Mouse (Mus musculus) embryo, embryonic 11 days (tissue): ENCODE measurements around the gene Tlcd2.

Source experiments
- DNase-seq: peaks from one replicate; pipeline ENCODE4 v3.0.0-alpha.2; 2015

The Tlcd2 gene

DNA sequence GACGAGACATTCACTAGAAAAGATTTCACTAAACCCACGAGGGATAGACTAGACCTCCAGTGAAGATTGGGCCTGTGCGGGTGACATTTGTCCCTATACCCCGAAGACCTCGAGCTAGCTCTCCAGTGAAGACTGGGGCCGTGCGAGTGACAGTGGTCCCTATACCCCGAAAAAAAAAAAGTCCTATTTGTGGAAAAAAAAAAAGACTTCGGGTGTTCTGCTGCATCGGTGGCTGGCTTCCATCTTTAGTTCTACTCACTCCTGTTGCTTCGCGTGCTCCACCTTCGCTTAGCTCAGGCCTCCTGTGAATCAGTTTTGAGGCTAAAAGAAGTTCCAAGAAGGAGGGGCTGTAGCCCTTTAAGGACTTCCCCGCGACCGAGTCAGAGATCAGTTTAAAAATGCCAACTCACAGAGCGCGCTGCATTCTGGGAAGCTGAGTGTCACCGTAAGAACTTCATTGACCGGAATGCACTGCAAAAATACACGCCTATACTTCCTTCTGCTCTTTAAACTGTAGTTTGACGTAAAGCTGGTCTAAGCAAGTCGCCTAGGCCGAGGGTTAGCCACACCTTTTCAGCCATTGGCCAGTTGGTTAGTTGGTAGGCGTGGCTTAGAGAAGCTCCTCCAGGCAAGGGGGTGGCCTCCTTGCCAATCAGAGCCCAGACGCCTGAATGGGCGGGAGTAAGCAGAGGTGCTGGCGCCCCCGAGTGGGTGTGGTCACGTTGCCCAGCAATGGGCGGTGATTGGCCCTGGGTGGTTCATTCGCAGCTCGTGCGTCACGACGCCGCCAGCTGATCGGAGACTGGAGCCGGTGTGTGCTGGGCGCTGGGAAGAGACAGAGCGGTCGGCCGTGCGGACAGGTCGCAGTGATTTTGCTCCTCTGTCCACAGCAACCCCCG lies at the start of gene Tlcd2:
TSS of gene Tlcd2 (plus strand) at position 872 of the 899 bp plus-strand sequence.
- peak; percentile 100 for DNase-seq

DNA sequence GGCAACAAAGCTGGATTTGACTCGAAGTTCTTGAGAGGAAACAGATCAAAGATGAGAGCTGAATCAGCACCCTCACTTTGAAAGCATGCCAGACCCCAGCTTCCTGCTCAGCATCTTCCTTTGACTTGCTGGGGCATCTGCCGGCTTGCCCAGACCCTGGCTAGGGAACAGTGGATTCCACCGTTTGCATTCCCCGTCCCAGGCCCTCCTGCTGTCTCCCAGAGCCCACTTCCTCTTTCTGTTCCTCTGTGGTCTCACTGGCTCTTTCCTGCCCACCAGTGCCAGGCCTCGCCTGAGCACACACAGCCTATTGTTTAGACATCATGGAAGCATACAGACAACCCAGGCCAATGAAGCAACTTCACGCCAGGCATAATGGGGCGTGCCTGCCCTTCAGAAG lies 46.4 kb upstream of the Tlcd2 start:
- DNase-seq, result no peak

DNA sequence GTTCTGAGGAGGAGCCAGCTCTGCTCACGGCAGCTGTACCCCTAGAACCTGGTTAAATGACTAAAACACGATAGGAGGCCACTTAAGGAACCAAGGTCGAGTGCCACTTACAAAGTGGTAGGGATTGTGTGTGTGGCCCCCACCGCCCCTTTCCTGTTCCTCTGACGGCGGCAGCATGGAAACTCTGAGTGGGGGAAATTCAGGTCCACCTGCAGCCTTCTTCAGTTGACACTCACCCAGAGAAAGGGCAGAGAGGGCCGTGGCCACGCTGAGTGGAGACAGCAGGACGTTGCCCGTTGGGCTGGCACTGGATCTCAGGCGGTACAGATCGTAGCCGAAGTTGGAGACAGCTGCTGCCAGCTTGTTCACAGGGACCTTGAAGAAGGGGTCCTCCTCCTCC lies 45.5 kb upstream of the Tlcd2 start:
- no peak for DNase-seq

DNA sequence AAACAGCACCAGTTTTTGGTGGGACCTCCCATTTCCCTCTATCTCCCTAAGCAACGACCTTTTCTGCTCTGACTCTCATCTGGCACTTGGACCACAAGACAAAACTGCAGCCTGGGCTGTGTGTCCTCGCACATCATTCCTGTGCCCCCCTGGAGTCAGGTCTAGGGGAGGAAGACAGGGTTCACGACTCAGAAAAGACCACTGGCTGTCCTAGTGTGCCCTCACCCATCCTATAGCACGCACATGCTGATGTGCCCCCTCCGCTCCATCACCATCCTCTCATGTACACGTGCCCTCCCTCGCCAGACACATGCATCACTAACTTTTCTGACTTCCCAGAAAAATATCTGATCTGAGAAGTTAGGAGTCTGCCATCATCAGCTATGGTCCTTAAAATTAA lies 41.5 kb upstream of the Tlcd2 start:
- DNase-seq, result no peak

DNA sequence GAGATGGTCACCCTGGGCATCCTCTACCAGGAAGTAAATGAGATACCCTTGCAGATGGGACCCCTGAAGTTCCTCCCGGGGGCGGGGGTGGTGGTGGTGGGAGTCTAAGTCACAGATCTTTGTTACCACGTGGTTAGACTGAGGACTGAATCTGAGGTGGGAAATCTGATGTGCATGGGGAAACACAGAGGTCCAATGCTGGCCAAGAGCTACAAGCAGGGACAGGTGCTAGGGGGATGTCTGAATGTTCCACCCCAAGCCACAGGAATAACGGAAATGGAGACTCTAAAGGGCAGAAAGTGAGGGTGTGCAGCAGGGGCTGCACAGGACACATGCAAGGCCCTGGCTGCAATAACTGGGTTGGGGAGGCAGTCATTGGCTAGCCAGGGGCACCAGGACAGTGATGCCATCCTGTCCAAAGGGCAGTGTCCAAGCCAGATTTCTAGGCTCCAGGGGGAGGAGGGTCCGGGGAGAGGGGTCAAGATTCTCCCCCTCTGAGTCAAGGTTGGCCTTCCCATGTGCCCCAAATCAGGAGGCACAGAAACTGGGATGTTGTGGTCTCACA lies 40.6 kb upstream of the Tlcd2 start:
- no peak for DNase-seq

DNA sequence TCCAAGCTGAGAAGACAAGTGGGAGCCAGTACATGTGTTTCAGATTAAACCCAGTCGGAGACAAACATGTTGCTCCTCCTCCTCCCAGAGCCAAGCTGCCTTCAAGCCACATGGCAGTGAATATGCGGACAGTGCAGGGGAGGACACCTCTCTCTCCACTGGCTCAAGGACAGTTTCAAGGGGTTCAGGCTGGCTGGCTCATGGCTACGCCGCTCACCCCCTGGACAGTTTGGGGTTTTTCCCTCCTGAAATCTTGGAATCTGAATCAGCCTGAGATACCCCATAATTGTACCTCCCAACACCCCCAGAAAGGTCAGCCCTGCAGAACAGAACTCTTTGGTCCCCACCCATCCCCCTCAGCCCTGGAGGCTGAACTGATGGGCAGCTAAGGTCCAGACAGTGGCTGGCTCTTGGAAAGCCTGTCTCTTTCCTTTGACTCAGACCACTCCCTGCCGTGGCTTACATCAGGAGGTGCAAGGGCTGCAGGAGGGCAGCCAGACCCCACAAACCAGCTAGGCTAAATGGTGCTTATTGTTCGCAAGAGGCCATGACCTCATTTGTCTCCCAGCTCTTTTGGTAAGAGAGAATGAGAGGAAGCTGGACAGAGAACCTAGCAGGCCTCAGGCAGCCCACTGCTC lies 40.0 kb upstream of the Tlcd2 start:
- DNase-seq, result peak; percentile 64

DNA sequence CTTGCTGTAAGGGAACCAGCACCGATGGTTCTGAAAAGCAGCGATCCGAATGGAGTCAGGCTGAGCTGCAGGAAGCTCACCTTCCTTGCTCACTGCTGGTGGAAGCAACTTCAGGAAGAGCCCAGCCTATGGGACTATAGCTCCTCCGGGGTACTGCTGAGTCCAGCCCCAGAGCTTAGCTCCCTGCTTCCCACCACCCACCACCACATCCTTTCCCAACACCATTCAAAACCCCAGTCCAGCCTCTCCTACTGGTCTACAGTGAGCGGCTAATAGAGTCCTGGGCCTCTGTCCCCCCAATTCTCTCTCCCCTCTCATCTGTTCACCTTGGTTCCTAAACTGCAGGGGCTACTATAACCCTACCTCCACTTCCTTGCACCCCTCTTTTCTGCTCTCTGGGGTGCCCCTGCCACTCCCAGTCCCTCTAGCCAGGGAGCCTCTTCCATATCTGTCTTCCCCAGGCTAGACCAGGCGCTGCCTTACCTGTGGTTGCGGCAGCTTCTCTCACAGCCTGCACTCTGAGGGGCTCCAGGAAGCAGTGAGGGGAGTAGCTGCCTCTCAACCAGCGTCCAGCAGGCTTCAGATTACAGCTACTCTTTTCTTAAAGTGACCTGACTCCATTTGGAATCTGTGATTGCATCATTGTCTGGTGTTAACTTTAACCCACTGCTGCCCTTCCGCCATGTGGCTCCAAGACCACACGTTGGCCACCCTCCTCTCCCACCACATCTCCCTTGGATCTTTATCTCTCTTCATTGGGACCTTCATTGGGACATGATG lies 39.3 kb upstream of the Tlcd2 start, which contains the start of gene Serpinf1:
TSS of gene Serpinf1 (minus strand) at position 689 of the 780 bp plus-strand sequence.
- DNase-seq, result peak; percentile 67

DNA sequence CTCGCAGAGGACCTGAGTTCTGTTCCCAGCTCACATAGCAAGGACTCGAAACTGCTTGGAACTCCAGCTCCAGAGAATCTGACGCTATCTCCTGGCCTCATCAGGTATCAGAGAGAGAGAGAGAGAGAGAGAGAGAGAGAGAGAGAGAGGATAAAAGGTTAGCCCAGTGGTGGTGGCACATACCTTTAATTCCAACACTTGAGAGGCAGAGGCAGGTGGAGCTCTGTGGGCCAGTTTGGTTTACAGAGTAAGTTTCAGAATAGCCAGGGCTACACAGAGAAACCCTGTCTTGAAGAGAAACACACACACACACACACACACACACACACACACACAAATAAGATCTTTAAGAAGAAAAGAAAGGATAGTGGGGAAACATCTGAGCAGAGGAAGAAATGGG lies 38.4 kb upstream of the Tlcd2 start:
- no peak for DNase-seq

DNA sequence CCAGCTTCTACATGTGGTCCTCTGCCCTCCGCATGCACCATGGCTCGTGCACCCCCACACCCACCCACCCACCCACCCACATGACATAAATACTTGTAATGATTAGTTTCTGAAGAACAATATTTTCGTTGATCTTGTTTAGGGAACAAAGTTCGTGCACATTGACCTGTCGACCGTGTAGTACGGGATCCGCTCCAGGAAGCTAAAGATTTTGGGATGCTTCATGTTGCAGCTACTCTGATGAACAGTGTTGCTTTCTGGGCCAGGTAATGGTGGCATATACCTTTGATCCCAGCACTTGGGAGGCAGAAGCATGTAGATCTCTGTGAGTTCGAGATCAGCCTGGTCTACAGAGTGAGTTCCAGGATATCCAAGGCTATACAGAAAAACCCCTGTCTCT lies 37.5 kb upstream of the Tlcd2 start:
- DNase-seq, result no peak

DNA sequence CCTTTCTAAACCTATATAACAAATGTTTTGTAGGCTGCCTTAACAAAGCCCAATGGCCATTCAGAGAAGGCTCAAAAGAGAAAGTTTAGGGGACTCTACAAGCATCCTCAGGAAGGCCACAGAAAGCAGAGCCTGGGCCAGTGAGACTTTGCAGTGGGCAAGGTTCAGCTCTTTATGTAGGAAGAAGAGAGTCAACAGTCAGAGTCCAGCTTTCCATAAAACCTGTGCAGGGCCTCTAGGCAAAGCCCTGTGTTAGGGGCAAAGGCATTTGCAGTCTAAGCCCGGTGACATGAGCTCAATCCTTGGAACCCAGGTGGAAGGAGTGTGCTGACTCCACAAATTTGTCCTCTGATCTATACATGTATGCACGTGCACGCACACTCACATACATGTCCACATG lies 37.1 kb upstream of the Tlcd2 start:
- no peak for DNase-seq

DNA sequence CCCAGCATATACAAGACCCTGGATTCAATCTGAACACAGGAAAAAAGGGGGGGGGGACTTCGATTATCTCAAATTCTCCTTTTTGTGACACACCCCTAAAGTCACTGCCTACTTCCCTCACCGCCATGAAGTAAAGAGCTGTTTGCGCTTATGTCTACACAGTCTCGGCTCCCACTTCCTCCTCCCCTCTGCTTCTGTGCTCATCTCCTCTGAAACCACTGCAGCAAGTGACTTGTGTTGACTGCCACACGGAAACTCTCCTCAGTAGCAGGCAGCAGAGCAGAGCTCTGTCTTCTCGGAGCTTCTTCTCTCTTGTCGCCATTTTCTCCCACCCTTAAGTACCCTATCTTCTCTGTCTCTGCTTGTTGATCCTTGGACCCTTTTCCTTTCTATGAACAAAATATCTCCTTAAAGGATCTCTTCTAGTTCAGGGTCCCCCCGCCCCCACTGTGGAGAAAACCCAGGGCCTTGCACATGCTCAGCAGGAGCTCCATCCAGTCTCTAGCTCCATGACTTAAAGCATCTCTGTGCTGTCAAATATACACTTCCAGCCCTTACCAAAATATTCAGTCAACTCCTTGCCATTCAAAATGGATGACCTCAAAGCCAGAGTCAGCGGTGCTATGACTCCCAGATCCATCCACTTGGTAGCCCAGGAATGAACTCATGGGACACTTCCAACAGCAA lies 32.4 kb upstream of the Tlcd2 start:
- no peak for DNase-seq

DNA sequence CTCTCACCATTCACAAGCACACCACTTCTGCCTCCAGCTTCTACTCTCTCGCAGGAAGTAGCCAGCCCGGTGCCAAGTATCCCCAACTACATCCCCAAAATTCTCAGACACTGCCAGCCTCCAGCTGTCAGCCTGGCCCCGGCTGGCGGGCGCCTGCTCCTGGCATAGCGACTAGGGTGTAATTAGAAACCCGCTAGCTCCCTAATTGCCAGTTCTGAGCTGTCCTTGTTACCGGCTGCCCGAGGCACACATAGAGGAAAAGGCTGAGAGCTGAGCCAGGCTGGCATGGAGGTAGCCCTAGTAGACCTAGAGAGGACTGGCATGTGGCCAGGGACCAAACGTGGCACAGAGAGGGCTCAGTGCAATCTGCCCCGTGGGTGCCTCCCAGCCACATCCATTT lies 30.2 kb upstream of the Tlcd2 start:
- DNase-seq, result no peak

DNA sequence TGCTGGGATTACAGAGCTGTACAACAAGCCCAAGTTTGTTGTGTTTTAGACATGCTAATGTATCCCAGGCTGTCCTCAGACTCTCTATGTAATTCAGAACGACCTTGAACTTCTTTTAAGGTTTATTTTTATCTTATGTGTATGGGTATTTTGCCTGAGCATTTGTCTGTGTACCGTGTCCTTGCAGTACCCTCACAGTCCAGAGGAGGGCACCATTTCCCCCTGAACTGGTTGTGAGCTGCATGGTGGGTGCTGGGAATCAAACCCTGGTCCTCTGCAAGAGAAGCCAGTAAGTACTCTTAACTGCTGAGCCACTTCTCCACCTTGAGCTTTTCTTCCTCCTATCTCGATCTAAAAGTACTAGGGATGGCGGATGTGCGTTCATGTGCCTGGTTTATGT lies 27.4 kb upstream of the Tlcd2 start:
- no peak for DNase-seq

DNA sequence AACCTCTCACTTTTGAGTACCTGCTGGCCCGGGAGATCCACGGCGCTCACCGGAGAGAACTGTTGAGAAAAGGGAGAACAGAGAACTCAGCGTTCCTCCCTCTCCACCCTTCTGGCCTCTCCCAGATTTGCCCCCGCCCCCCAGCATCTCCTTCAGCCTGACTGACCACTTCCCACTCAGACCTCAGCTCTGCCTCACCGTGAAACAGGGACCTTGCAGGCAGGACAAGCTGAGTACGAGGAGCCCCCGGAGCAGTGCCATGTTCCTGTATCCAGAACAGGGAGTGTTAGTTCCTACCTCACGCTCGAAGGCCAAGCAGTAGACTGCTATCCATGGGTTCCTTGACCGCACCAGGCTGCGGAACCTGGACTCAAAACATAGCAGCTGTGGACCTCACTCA lies 23.3 kb upstream of the Tlcd2 start:
- DNase-seq, result no peak

DNA sequence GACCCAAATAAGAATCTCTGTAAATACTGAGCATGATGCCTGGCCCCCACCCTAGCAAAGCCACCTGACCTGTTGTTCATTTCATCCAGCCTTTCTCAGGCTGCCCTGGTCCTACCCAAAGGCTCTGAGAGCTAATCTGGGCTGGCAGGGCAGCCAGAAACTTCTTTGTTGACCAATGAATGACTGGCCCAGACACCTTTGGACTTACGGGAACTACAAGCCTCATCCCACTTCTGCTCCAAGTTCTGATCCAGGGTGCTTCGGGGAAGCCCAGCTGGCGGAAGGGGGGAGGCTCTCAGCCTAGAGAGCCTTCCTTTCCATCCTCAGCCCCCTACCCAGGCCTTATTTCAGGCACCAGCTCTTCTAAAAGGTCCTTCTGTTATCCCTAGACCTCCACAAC lies 22.7 kb upstream of the Tlcd2 start:
- no peak for DNase-seq

DNA sequence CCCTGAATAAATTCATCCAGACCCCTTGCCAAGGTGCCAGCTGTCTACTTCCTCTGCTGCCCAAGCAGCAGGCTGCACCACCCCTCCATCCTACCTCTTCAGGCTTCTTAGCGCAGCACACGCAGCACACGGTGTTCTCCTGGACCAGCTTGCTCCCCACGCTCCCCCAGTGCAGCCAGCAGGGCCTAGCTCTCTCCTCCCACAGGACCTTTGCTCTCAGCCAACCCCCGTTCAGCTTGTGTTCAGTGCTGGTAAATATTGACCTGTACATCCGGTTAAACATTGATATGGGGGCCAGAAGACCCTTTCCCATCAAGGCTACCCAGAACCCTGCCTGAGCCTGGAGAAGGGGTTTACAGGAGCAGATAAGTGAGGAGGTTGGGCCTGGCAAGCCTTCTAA lies 22.2 kb upstream of the Tlcd2 start, which contains the start of gene Serpinf2:
TSS of gene Serpinf2 (minus strand) at position 229 of the 400 bp plus-strand sequence.
- no peak for DNase-seq

DNA sequence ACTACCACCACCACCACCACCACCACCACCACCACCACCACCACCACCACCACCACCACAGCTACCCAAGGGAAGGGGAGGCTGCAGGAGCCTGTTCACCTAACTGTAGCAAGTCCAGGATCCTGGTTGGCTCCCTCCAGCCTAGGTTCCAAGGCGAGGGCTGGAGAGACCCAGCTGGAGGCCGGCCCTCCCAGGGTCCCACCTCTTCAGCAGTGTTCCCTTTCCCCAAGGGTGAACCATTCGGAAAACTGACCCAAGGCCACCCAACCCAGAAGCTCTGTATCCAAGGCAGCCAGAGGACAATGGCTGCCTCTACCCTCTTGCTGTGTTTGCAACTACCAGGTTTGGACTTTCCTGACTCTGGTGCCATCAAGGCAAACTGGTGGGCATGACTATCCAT lies 21.6 kb upstream of the Tlcd2 start:
- DNase-seq, result no peak

DNA sequence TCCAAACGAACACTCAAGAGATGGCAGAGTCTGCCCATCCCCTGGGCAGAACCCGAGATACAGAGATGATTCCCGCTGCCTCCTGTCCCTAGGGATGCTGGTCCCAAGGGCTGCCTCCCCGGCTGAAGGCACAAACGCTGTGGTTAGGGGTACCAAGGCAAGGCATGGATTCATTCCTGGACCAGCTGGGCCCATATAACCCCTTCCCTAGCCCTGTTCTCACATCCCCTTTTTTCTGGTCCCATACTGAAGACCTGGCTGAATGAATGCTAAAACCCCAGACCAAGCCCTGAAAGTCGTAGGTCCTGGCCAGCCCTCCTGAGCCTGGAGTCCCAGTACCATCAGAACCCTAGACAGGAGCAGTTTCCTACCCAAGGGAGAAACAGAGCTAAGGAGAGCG lies 20.5 kb upstream of the Tlcd2 start:
- no peak for DNase-seq

DNA sequence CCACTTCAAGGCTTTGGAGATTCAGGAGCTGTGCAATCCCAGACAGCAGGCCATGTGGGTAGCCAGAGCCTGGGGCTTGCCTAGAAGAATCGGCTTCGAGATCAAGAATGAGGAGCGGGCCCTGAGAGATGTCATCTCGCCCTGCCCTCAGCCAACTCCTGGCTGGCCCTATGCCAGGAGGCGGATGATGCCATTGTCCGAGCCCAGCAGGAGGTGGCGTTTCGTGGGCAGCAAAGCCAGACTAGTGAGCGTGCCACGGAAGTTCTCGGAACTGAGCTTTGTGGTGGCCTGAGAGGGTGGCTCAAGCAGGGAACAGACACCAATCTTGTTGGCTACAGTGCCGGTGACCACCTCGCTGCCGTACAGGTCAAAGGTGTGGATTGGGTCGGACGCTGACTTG lies 19.9 kb upstream of the Tlcd2 start:
- DNase-seq, result no peak

DNA sequence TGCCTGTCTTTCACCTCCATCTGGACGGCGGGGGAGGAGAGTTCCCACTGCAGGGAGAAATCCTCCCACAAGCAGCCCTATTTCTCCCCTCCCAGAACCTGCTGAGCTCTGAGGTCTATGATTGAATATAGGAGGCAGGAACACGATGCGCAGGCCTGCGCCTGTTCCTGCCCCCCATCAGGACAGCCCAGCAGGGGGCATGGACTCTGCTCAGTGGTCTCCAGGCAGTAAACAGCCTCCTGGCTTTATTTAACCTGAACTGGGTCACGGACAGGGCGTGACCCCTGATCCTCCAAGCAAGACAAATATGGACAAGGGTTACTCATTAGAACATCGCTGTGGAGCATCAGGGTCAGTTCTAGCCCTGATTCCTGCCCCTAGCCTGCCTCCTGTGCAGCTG lies 17.8 kb upstream of the Tlcd2 start:
- peak; percentile 4 for DNase-seq

DNA sequence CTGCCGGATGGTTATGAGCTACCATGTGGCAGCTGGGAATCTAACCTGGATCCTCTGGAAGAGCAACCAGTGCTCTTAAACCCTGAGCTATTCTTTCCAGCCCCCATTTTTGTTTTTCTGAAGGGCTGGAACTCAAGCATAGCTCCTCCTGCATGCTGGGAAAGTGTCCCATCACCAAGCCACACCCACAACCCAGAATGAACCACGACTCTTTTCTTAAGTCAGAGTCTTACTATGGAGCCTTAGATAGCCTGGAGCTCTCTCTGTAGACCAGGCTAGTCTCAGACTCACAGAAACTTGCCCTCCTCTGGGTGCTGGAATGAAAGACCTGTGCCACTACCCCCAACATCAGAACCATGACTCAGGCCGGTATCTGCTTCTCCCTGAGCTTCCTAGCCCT lies 12.9 kb upstream of the Tlcd2 start:
- no peak for DNase-seq

DNA sequence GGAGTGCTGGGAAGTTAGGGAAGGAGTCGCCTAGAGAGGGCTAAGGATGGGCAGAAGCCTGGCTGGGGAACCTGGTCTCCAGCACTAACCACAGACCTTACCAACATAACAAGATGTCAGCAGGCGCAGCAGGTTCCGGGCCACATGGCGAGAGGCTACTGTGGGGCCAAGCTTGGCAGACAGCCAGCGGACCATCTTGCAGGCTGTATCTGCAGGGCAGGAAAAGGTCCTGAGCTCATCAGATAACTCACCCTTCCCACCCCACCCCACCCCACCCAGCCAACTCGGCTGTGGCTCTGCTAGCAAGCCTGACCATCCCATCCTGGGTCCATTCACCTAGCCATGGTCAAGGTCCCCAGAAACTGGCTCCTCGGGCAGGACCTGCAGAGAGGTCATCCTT lies 11.8 kb upstream of the Tlcd2 start:
- no peak for DNase-seq
